Mouse (Mus musculus) right cerebral cortex, postnatal 4 days (tissue): ENCODE measurements around the gene Ppm1k.
"Not testable (repeated sequence)": the region's sequence is repeated elsewhere in the genome, so short reads cannot be mapped to it uniquely, and the experiment has no call there.

ENCODE experiments used
- DNase-seq: peaks from one replicate; pipeline ENCODE4 v3.0.0-alpha.2; 2022

Ppm1k gene

DNA sequence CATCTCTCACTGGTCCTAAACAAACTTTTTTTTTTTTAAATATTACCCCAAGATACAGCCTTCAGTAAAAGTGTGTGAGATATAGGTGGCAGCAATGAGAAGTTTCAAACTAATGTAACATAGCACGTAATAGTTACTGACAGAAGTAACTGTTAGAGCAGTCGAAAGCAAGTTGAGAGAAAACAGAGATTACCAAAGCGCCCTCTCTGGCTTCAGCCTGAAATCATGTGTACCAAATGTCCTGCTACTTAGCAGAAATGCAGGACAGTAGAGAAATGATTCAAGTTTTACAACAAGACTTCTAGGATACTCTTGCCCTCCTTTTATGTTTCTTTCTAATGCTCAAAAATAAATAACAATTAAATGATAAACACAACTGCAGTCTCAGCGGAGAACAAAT is 4.3 kb downstream of the Ppm1k start:
- DNase-seq = no peak

DNA sequence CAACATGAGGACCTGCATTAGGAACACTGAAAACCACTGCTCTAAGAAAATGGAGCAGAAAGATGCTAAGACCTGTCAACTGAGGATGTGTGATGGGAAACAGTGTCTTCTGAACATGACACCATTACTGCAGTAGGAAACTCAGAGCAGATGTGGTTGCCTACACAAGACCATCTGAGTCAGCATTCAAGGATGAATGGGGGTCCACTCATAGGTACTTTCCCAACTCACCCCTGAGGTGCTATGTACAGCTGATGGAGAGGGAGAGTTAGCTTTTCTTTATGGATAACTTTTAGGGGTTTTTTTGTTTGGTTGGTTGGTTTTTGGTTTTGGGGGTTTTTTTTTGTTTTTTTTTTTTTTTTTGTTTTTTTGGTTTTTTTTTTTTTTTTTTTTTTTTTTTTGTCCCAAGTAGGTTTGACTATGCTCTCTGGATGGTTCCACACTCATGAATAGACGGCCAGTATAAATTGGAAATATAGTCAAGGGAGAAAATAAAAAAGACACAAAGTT is 5.9 kb downstream of the Ppm1k start:
- DNase-seq = no peak

DNA sequence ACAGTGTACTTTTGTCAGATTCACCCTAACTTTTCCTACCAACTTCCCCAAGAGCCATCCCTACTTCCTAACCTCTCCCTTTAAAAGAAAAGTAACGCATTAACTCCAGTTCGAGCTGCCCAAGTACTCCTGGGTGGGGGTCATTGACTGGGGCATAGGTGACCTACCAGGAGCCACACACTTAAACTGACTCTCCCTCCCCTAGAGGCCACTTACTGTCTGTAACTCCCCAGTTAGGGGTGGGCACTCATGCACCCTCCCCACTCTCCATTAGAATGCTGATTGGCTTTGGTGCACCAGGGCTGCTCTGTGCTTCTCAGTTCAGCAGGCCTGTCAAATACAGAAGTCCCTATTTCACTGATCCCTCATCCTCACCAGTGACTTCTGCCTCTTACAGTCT is 8.3 kb downstream of the Ppm1k start:
- no peak for DNase-seq

DNA sequence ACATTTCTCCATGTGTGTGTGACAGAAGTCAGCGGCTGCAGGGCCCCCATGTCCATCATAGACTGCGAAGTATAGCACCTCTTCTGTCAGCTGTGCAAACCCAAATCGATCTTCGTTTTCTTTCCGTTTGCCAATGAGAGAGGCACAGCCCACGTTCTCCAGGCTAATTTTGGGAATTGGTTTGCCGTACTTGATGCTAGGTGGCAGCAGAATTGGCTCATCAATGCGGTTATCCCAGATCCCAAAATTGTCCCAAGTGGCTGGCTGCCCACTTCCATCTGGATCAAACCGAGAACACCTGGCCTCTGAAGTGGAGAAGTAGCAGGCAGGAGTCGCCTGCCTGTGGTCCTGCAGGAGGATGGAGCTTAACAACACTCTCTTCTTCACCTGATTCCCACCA is 10.5 kb downstream of the Ppm1k start:
- DNase-seq = no peak

DNA sequence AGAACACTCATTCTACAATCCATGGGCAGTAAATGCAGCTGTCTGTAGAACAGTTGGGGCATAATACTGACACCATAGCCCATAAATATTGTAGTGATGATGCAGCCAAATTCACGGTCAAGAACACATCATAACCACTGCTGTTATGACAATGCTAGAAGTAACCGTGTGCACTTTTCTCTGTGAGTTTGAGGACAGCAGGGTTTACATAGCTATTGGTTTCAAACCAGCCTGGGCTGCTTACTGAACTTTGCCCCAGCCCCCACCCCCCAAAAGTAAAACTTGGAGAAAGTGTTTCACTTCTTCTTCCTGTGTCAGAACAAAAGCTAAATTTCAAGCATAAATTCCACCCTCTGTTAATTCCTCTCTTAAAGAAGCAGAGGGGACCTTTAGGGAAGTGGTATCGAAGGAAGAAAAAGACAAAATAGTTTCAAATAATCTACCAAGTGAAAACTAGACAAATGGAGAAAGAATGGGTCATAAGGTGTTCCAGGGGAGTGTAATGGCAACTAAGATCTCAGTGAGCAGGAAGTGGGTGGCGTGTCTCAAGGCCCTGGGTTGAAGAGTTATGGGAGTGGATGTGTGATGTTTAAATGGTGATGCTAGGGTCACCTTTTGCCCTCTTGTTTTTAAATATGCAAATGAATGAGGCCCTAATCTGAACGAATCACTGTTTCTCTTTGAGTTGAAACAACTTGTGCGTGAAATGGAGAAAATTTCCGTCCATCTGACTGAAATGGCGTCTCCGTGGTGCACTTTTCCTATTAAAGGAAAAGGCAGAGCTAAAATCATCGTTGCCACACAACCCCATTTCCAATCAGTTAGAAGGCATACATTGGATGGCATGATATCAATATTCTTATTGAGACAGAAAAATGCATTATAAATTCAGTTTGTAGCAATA is 14.3 kb downstream of the Ppm1k start:
- DNase-seq = no peak

DNA sequence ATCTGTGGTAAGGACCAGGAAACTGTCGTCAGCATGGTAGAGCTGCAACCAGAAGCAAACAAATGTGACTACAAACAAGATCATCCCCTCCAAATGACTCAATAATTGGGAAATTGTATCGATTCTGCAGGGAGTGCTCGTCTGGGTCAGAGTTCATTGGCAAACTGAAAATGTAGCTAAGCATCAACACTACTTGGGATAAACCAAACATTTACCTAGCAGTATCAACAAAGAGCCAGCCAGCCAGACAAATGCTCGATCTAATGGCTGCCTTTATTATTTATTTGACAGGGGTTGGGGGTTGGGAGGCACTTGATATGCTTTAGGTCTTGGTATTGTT is 21.3 kb downstream of the Ppm1k start:
- DNase-seq = no peak

DNA sequence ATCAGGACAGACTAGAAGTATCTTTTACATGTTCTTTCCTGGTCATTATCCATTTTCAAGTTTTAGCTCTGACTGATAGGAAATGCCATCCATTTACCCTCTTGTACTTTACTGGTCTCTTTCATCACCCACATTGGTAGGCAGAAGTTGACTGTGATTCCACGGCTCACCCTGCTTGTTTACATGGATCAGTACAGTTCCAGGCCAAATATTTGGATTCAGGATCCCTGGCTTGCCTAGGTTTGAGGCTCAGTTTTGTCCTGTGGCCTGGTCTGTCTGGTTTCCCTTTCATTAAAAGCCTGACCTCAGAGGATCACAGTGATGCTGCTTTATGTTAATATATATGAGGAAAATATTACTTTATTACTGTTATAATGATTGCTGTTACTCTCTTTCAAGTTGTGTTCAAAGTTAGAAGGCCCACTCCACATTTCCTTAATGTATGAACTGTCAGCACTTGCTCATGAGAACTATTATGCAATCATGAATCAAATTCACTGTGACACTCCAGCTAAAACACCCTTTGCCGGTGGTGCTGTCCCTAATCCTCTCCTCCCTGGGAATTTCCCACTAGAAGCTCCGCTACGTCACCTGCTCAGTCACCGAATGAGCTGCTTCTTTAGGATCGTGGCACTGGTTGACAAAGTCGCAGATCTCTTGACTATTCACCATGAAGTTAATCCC is 21.8 kb downstream of the Ppm1k start:
- no peak for DNase-seq

DNA sequence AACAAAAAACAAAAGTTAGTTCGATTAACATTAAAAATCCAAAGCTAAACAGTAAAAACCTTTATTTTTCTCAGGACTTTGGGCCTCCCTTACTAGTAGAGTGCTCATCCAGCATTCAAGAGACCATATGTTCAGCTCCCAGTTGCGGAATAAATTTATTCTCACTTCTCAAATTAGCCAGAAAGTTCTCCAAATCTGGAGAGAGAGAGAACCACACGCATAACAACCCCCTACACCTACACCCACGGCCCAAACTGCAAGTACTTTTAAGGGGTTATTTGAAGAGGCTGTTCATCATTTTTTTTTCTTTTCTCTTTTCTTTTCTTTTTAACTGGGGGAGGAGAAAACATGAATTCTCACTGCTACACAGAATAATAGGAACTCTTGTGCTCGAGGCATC is 23.4 kb downstream of the Ppm1k start:
- no peak for DNase-seq

DNA sequence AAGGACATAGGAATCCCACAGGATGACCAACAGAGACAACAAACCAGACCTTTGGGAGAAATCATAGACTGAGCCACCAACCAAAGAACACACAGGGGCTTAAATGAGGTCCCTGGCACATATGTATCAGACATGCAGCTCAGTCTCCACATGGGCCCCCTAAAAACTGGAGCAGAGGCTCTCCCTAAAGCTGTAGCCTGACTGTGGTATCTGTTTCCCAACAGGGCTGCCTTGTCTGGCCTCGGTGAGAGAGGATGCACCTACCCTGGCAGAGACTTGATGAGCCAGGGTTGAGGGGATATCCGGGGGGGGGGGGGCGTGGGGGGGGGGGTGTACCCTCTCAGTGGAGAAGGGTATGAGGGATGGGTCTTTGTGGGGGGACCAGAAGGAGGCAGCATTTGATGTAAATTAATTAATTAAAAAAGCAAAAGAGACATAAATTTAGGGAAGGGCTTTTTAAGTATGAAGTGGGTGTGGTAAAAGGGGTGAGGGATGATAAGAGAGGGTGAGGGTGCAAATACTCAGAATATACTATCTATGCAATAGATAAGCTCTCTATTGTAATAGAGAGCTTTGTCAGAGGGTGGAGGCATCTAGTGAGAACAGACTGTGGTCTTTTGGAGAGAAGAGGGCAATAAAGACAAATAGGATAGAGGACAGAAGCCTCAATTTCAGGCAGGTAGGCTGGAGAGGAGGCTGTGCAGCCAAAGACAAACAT is 31.4 kb downstream of the Ppm1k start:
- DNase-seq = no peak

DNA sequence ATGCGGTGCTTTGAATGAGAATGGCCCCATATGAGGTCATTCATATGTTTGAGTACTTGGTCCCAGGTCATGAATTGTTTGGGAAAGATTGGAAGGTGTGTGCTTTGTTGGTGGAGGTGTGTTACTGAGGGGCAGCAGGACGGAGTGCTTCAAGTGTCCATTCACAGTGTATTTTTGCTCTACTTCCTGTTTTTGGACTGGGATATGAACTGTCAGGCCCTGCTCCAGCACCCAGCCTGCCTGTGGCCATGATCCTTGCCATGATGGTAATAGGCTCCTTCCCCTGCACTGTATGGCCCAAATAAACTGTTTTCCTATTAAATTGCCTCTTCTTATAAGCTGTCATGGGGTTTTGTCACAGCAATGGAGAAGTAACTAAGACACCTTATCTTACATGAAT is 36.1 kb downstream of the Ppm1k start:
- no peak for DNase-seq

DNA sequence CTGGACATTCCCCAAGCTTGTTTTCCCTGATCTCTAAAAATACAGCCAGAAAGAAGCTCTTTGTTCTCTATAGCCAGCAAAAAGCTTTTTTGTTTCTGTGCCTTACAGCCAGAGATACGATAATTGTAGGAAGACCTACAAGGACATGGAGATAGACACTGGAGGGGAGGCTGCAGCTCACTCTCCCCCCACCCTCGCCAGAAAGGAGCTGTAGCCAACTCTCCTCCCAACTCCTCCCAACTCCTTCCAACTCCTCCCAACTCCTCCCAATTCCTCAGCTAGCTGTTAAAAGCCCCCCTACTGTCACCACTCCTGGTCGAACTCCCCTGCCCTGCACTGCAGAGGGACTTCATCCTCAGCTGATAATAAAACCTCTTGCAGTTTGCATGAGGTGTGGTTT is 67.1 kb downstream of the Ppm1k start:
- not testable (repeated sequence) for DNase-seq
